Mouse (Mus musculus) thymus, adult 18-20 months (tissue): Measurements from ENCODE around the gene Olfr1261.

Experiments used
- DNase-seq, 2 experiments: peaks; one replicate each; pipeline ENCODE4 v3.0.0; 2022; ENCODE audit warnings: mixed read lengths in 2 of 2

The Olfr1261 gene

DNA sequence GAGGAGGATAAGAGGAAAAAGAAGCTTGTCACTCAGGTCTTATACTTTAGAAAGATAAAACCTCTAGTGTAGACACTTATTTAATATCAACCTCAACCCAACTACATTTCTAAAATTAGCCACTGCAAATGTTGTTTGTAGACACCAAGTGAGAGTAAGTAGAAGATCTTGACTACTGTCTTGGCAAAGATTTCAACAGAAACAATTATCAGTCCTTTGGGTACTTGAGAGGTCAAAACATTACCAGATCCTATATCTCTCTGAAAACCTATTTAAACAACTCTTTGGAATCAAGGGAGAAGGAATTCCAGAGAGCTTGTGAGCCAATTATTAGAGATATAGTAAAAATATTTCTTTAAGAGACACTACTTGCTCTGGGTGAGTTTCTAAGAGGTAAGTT, at the start of gene Olfr1261:
Gene Olfr1261 (plus strand): TSS at position 301 of the 400 bp plus-strand sequence.
- DNase-seq = no peak

DNA sequence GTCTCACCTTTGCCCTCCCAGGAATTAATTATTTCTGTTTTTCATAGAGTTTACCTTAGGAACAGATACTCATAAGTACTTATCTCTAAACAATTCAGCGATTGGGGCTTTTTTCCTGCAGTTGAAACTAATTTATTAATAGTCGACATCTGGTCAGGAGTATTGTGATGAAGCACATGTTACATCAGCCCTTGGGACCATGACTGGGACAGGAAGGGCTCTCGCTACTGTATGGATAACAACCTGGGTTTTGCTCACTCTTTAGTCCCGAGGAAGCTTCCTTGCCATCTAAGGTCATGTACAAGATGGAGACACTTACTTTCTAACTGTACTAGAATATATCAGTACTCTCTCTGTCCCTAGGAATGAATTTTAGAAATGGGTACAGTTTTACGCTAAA, 42.5 kb upstream of the Olfr1261 start, which contains the start of gene Olfr1259:
Gene Olfr1259 (minus strand): TSS at position 101 of the 400 bp plus-strand sequence.
- no peak for DNase-seq

DNA sequence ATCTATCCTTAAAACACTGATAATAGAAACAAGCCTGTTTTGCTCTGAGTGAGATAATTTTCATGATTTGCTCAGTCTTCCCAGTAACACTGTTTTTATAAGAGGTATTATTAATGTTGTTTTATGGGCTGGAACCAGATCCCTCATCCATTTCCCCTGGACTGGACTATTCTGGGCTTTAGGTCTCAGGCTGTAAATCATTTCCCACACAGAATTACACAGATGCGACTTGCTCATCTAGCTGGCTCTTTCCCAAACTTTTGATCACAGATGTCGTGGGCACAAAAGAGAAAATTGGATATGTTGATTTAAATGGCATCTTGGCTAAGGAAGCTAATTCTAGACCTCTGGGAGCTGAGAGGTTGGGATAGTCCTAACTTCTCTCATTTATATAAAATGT, 16.8 kb upstream of the Olfr1261 start, which contains the start of gene Olfr1260:
Gene Olfr1260 (plus strand): TSS at position 157 of the 400 bp plus-strand sequence.
- no peak for DNase-seq

DNA sequence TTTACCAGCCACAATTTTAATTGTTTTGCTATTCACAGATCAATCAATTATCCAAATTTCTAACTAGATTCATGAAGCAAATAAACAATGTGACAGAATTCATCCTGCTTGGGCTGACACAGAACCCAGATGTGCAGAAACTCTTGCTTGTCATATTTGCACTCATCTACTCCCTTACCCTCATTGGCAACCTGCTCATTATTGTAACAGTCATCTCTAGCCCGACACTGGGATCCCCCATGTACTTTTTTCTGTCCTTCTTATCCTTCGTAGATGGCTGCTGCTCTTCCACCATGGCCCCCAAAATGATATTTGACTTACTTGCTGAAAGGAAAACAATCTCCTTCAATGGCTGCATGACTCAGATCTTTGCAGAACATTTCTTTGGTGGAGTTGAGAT, 13.3 kb upstream of the Olfr1261 start:
- DNase-seq = no peak

DNA sequence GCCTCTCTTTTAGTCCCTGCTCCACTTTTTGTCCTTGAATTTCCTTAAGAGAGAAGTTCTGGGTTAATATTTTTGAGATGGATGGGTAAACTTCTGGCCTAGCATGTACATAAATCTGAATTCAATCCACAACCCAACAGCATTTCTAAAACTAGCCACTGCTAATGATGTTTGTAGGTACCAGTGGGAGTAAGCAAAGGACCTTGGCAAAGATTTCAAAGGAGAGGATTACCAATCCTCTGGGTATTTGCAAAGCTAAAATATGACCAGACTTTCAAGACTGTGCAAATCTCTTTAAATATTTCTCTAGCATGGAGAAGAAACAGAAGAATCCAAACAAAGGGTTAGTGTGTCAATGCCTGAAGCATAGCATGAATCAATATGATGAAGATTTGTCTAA, 8.8 kb downstream of the Olfr1261 start, which contains the start of gene Olfr1262:
Gene Olfr1262 (plus strand): TSS at position 301 of the 400 bp plus-strand sequence.
- DNase-seq = no peak

DNA sequence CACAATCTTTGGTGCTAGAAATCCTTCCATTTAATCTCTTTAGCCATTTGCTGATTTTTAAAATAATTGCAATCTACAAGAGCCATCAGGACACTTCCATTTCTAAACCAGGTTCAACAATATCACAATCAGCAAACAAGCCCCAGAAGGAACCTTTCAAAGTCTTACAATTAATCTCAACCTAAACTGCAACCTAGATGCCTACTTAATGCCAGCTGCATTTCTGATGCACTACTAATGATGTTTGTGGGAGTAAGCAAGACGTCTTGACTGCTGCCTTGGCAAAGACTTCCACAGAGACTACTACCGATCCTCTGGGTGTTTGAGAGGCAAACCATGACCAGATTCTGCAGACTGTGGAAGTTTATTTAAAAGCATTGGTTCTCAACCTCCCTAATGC, 20.8 kb downstream of the Olfr1261 start, which contains the start of gene Olfr1263:
Gene Olfr1263 (plus strand): TSS at position 301 of the 400 bp plus-strand sequence.
- DNase-seq = no peak

DNA sequence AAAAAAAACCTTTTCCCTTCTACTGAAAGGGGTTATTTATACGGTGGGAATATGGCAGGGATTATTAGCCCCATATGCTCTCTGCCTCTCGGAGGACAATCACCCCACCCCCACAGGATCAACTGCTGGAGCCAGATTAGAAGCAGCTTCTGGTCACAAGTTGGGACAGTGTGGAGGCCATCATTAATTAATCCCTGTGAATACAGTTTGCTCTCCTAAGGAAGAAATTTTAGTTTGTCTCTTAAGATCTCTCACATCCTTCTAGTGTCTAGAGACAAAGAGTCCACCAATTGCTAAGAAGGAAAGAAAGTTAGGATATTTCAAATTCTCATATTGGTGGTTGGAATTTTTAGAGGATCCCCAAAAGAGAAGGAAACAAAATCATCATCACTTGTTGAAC, 34.5 kb downstream of the Olfr1261 start, which contains the start of gene Olfr1264:
Gene Olfr1264 (minus strand): TSS at position 101 of the 400 bp plus-strand sequence.
- no peak for DNase-seq

DNA sequence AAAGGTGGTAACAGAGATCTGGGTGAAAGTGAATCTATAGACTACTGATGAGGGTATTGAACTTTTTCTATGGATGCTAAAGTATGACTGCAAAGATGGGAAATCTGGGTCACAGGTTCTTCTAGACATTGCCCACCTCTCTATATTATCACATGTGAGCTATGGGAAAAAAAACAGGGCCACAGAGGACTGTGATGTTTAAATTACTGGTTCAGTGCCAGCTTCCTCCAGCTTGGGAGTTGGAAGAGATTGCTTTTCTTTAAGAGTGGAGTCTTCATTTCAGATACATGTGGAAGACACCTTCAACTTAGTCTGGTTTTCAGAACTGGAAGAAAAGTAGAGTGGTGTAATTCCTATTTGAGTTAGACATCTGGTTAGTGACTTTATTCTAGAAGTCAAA, 44.0 kb downstream of the Olfr1261 start, which contains the start of gene Olfr1265:
Gene Olfr1265 (plus strand): TSS at position 301 of the 400 bp plus-strand sequence.
- DNase-seq = no peak
